Mouse (Mus musculus) liver, embryonic 11.5 days (tissue): ENCODE measurements around the gene Vps37b. TPM values are rescaled to one million over a fixed set of nuclear protein-coding genes. Genes with fewer than 3 reads are reported as not detected.
A peak's percentile ranks its signal among the peaks of the same experiment; 100 is the strongest.

Experiments
- ATAC-seq: fragments of 200-750 bp; cut with Nextera tagmentation; replicated peaks from 2 replicates; pipeline ENCODE4 v1.8.0; 2017; ENCODE audit warnings: moderate number of reproducible peaks, mild to moderate bottlenecking, moderate TSS enrichment, moderate library complexity; ENCODE audit not compliant: low FRiP score
- DNase-seq: peaks from one replicate; pipeline ENCODE4 v3.0.0-alpha.2; 2017; ENCODE audit warnings: low spot score
- H3K27ac ChIP-seq: fragments of 300-500 bp; sonication (generic); 2 replicates; pipeline ENCODE4 v1.5.1; 2014; ENCODE audit warnings: mild to moderate bottlenecking, low read depth, low read length, control low read depth
- H3K27me3 ChIP-seq: fragments of 300-500 bp; sonication (generic); replicated peaks from 2 replicates; pipeline ENCODE4 v1.6.1; 2014; ENCODE audit warnings: low read length, mixed read lengths; ENCODE audit not compliant: control insufficient read depth, insufficient read depth
- H3K36me3 ChIP-seq: fragments of 300-500 bp; sonication (generic); 2 replicates; pipeline ENCODE4 v1.6.1; 2014; ENCODE audit warnings: mild to moderate bottlenecking, low read length, moderate library complexity, mixed read lengths; ENCODE audit not compliant: control insufficient read depth, insufficient read depth
- H3K4me1 ChIP-seq: fragments of 300-500 bp; sonication (generic); replicated peaks from 2 replicates; pipeline ENCODE4 v1.6.1; 2014; ENCODE audit warnings: low read length, mixed read lengths; ENCODE audit not compliant: control insufficient read depth, insufficient read depth
- H3K4me2 ChIP-seq: fragments of 300-500 bp; sonication (generic); 2 replicates; pipeline ENCODE4 v1.6.1; 2014; ENCODE audit warnings: mild to moderate bottlenecking, control low read depth, moderate library complexity
- H3K4me3 ChIP-seq: fragments of 300-500 bp; sonication (generic); 2 replicates; pipeline ENCODE4 v1.5.1; 2014; ENCODE audit warnings: low read depth, low read length, control low read depth
- H3K9ac ChIP-seq: fragments of 300-500 bp; sonication (generic); 2 replicates; pipeline ENCODE4 v1.6.1; 2014; ENCODE audit warnings: low read depth, low read length, control low read depth
- H3K9me3 ChIP-seq: fragments of 300-500 bp; sonication (generic); 2 replicates; pipeline ENCODE4 v1.6.1; 2016; ENCODE audit warnings: low read length, inconsistent platforms, mixed read lengths; ENCODE audit not compliant: control insufficient read depth
- WGBS: fragments of 180-500 bp; shearing (Covaris S2); extraction: QIAGEN DNeasy Blood & Tissue Kit; methylation state at CpG from one replicate; pipeline ENCODE4 v1.1.7; 2014; 5-methylcytosine and 5-hydroxymethylcytosine counted together
- polyA plus RNA-seq: library from polyadenylated mRNA; unstranded; fragments of >200 nt; fragmentation: Nextera tagmentation; extraction: Ambion mirVana; gene quantifications from 2 replicates; pipeline ENCODE4 v1.2.1, GENCODE M21; 2014

Gene Vps37b
- polyA plus RNA-seq, 1 experiment from 2014 or later, result 31.3 TPM

GRCm38 (mm10) chr5:124024677-124025076, 7.4 kb downstream of the Vps37b start:
- peak overlapping the region; percentile 6; the same call in 1 of the 2 replicates for H3K27ac ChIP-seq
- no peak for ATAC-seq
- WGBS, result 77% methylated on average over 6 of the region's 6 CpGs

GRCm38 (mm10) chr5:124022365-124022764, 9.7 kb downstream of the Vps37b start:
- Histone ChIP-seq H3K4me3 (peak overlapping the region; percentile 5; the same call in 1 of the 2 replicates), H3K27ac (peak overlapping the region; percentile 41; the same call in 1 of the 2 replicates), H3K9ac (peak overlapping the region; percentile 15), H3K36me3 (peaks cover 6% of the 10 kb centered on the region; the same call in 1 of the 2 replicates), H3K9me3 (no peaks in the 10 kb centered on the region), H3K4me1 (peaks cover 92% of the 10 kb centered on the region), H3K4me2 (peak overlapping the region; percentile 51), H3K27me3 (no peaks in the 10 kb centered on the region)
- ATAC-seq, result no peak
- no peak for DNase-seq
- 27% methylated on average over 7 of the region's 7 CpGs for WGBS

More at GRCm38 (mm10) chr5:124024677-124025076, 7.4 kb downstream of the Vps37b start:
- peaks cover 9% of the 10 kb centered on the region; the same call in 1 of the 2 replicates for H3K36me3 ChIP-seq
- DNase-seq, result no peak
- peaks cover 92% of the 10 kb centered on the region for H3K4me1 ChIP-seq
- no peaks in the 10 kb centered on the region for H3K27me3 ChIP-seq
- no peak overlapping the region for H3K9ac ChIP-seq
- no peak overlapping the region for H3K4me2 ChIP-seq
- no peak overlapping the region for H3K4me3 ChIP-seq
- H3K9me3 ChIP-seq, result no peaks in the 10 kb centered on the region

DNA sequence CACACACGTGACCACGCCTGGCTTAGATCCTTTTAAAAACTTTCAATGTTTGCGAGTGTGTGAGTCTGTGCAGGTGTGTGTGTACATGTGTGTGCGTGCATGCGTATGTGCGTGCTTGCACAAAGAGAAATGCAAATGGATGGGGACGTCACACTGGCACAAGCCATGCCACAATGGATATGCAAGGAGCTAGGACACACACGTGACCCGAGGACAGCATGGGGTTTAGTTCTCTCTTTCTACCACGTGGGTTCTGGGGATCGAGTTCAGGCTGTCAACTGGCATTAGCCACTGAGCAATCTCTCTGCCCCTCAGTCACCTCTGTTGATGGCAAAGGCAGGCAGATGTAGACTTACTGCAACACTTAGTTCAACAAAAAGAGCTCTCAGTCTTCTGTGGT, 10.4 kb downstream of the Vps37b start:
- DNase-seq, result no peak
- Histone ChIP-seq H3K27me3 (no peaks in the 10 kb centered on the region), H3K36me3 (peaks cover 6% of the 10 kb centered on the region; the same call in 1 of the 2 replicates), H3K4me3 (no peak overlapping the region), H3K9me3 (no peaks in the 10 kb centered on the region), H3K4me1 (peaks cover 95% of the 10 kb centered on the region), H3K9ac (peak overlapping the region; percentile 41; the same call in 1 of the 2 replicates), H3K27ac (peak overlapping the region; percentile 41), H3K4me2 (peak overlapping the region; percentile 51)
- no peak for ATAC-seq
- 73% methylated on average over 11 of the region's 11 CpGs for WGBS

DNA sequence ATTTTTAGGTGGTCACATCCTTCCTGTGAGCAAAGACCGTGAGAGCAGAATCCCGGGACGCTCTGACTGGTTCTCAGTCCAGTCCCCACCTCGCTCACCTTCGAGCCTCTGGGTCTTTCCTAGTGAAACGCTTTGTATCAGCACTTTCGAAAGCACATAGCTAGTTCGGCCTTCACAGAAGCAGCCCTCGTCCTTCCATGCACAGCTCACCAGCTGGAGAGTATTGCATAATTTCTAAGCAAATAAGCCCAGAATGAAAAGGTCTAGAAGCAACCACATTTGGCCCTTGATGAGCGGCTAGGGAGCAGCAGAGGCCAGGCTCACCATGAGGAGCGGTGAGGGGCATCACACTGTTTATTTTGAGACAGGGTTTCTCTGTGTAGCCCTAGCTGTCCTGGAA, 10.9 kb downstream of the Vps37b start:
- no peak overlapping the region; the same call in 1 of the 2 replicates for H3K4me2 ChIP-seq
- no peak for DNase-seq
- H3K27me3 ChIP-seq, result no peaks in the 10 kb centered on the region
- no peak overlapping the region for H3K4me3 ChIP-seq
- 0 out of 2 replicates have a peak overlapping the region, but pooled peaks have one; percentile 41 for H3K9ac ChIP-seq
- 64% methylated on average over 11 of the region's 11 CpGs for WGBS
- H3K9me3 ChIP-seq, result no peaks in the 10 kb centered on the region
- peaks cover 4% of the 10 kb centered on the region; the same call in 1 of the 2 replicates for H3K36me3 ChIP-seq
- H3K4me1 ChIP-seq, result peaks cover 95% of the 10 kb centered on the region
- no peak for ATAC-seq
- peak overlapping the region; percentile 41 for H3K27ac ChIP-seq

DNA sequence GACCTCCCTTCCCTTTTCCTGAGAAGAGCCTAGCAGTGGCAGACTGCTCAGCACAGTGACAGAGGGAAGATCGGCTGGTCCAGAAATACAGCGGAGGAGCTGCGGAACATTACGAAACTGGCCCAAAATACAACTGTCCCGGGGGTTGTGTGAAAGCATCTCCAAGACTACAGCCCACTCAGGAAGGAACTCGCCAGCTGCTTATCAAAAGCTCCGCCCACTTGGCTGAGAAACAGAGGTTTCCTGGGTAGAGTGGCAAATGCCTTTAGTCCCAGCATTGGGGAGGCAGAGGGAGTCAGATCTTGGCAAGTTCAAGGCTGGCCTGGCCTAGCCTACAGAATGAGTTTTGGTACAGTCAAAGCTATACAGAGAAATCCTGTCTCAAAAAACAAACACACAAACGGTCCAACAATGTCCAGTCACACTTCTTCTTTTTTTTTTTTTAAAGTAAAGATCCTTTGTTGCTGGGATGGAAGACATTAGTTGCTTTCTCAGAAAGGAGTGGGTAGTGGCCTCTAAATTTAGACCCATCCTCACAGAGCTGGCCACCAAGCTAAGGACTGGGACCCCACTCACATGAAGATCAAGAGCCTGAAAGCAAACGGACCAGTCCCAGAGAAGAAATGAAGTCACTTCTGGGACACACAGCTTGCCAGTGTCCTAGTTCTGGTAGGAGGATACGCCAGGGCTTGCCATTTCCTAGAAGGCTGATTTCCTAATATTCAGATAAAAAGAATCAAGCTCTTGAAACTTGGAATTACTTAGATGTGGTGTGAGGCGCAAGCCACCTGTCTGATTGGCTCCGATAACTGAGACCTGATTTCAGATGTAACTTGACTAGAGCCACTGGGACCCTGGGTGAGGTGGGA, 12.5 kb downstream of the Vps37b start:
- Histone ChIP-seq H3K27me3 (no peaks in the 10 kb centered on the region), H3K36me3 (no peaks in the 10 kb centered on the region), H3K9me3 (no peaks in the 10 kb centered on the region), H3K4me1 (peaks cover 94% of the 10 kb centered on the region), H3K4me3 (0 out of 2 replicates have a peak overlapping the region, but pooled peaks have one; percentile 4), H3K4me2 (peak overlapping the region; percentile 50), H3K27ac (peak overlapping the region; percentile 54), H3K9ac (peak overlapping the region; percentile 9; the same call in 1 of the 2 replicates)
- peak; percentile 53 for ATAC-seq
- no peak for DNase-seq
- 42% methylated on average over 12 of the region's 12 CpGs for WGBS

GRCm38 (mm10) chr5:124018651-124019050, 13.4 kb downstream of the Vps37b start:
- no peaks in the 10 kb centered on the region for H3K9me3 ChIP-seq
- ATAC-seq (no peak), DNase-seq (no peak)
- no peak overlapping the region for H3K4me3 ChIP-seq
- H3K4me1 ChIP-seq, result peaks cover 95% of the 10 kb centered on the region
- H3K4me2 ChIP-seq, result peak overlapping the region; percentile 50; the same call in 1 of the 2 replicates
- peak overlapping the region; percentile 54 for H3K27ac ChIP-seq
- no peaks in the 10 kb centered on the region for H3K36me3 ChIP-seq
- 68% methylated on average over 9 of the region's 9 CpGs for WGBS
- H3K27me3 ChIP-seq, result no peaks in the 10 kb centered on the region
- H3K9ac ChIP-seq, result 0 out of 2 replicates have a peak overlapping the region, but pooled peaks have one; percentile 13

GRCm38 (mm10) chr5:124017941-124018340, 14.1 kb downstream of the Vps37b start:
- H3K36me3 ChIP-seq, result no peaks in the 10 kb centered on the region
- 67% methylated on average over 9 of the region's 9 CpGs for whole genome bisulfite sequencing
- no peaks in the 10 kb centered on the region for H3K9me3 ChIP-seq
- H3K4me3 ChIP-seq, result no peak overlapping the region
- H3K27ac ChIP-seq, result peak overlapping the region; percentile 54
- H3K9ac ChIP-seq, result no peak overlapping the region
- peak overlapping the region; percentile 50; the same call in 1 of the 2 replicates for H3K4me2 ChIP-seq
- peaks cover 94% of the 10 kb centered on the region for H3K4me1 ChIP-seq
- DNase-seq (no peak), ATAC-seq (no peak)
- no peaks in the 10 kb centered on the region for H3K27me3 ChIP-seq

GRCm38 (mm10) chr5:124016291-124016821, 15.7 kb downstream of the Vps37b start:
- DNase-seq (no peak), ATAC-seq (no peak)
- WGBS, result 75% methylated on average over 7 of the region's 7 CpGs
- H3K36me3 ChIP-seq, result no peaks in the 10 kb centered on the region
- H3K4me2 ChIP-seq, result no peak overlapping the region
- H3K9me3 ChIP-seq, result no peaks in the 10 kb centered on the region
- peaks cover 97% of the 10 kb centered on the region for H3K4me1 ChIP-seq
- 0 out of 2 replicates have a peak overlapping the region, but pooled peaks have one; percentile 25 for H3K9ac ChIP-seq
- no peak overlapping the region for H3K4me3 ChIP-seq
- H3K27ac ChIP-seq, result 0 out of 2 replicates have a peak overlapping the region, but pooled peaks have one; percentile 22
- no peaks in the 10 kb centered on the region for H3K27me3 ChIP-seq
